Mouse (Mus musculus) lung, embryonic 14.5 days (tissue): ENCODE data around the gene Poll. TPM values are rescaled to one million over a fixed set of nuclear protein-coding genes. Genes with fewer than 3 reads are reported as not detected.

Experiments
- ATAC-seq: fragments of 200-750 bp; cut with Nextera tagmentation; 2 replicates; pipeline ENCODE4 v1.8.0; 2017; ENCODE audit warnings: mild to moderate bottlenecking, moderate TSS enrichment, moderate library complexity; ENCODE audit not compliant: insufficient read depth
- DNase-seq: peaks from one replicate; pipeline ENCODE4 v3.0.0-alpha.2; 2015
- H3K27ac ChIP-seq: fragments of 300-500 bp; sonication (generic); 2 replicates; pipeline ENCODE4 v1.5.1; 2014; ENCODE audit warnings: low read depth, mild to moderate bottlenecking, moderate library complexity
- H3K27me3 ChIP-seq: fragments of 300-500 bp; sonication (generic); 2 replicates; pipeline ENCODE4 v1.6.1; 2014; ENCODE audit warnings: low read length, control low read depth; ENCODE audit not compliant: insufficient read depth
- H3K36me3 ChIP-seq: fragments of 300-500 bp; sonication (generic); 2 replicates; pipeline ENCODE4 v1.6.1; 2014; ENCODE audit warnings: control low read depth; ENCODE audit not compliant: insufficient read depth
- H3K4me1 ChIP-seq: fragments of 300-500 bp; sonication (generic); 2 replicates; pipeline ENCODE4 v1.6.1; 2014; ENCODE audit warnings: antibody characterized with exemption, control low read depth; ENCODE audit not compliant: insufficient read depth
- H3K4me2 ChIP-seq: fragments of 300-500 bp; sonication (generic); 2 replicates; pipeline ENCODE4 v1.6.1; 2014; ENCODE audit warnings: mild to moderate bottlenecking
- H3K4me3 ChIP-seq: fragments of 300-500 bp; sonication (generic); 2 replicates; pipeline ENCODE4 v1.5.1; 2014; ENCODE audit warnings: low read depth, low read length
- H3K9ac ChIP-seq: fragments of 300-500 bp; sonication (generic); 2 replicates; pipeline ENCODE4 v1.6.1; 2014
- H3K9me3 ChIP-seq: fragments of 300-500 bp; sonication (generic); 2 replicates; pipeline ENCODE4 v1.6.1; 2016; ENCODE audit warnings: low read depth, low read length, control low read depth
- CTCF ChIP-seq: IDR thresholded peaks from 2 replicates; pipeline ENCODE4 v1.5.1; 2016; ENCODE audit warnings: antibody characterized with exemption, low read depth
- whole genome bisulfite sequencing: fragments of 180-500 bp; shearing (Covaris S2); extraction: QIAGEN DNeasy Blood & Tissue Kit; methylation state at CpG from one replicate; pipeline ENCODE4 v1.1.7; 2014; 5-methylcytosine and 5-hydroxymethylcytosine counted together
- polyA plus RNA-seq: library from polyadenylated mRNA; unstranded; fragments of >200 nt; fragmentation: Nextera tagmentation; extraction: Ambion mirVana; gene quantifications from 2 replicates; pipeline ENCODE4 v1.2.1, GENCODE M21; 2014

Gene Poll
- polyA plus RNA-seq, 1 experiment from 2014 or later = 18.3 TPM

- Histone ChIP-seq H3K27ac (no peak overlapping the region), H3K4me3 (no peak overlapping the region), H3K36me3 (peaks cover 38% of the 10 kb centered on the region), H3K27me3 (no peaks in the 10 kb centered on the region), H3K9ac (no peak overlapping the region), H3K4me1 (no peaks in the 10 kb centered on the region; the same call in 1 of the 2 replicates), H3K9me3 (no peaks in the 10 kb centered on the region), H3K4me2 (no peak overlapping the region)
- DNase-seq (no peak), ATAC-seq (no peak)
- 85% methylated on average over 7 of the region's 7 CpGs for WGBS
- no peak for TF ChIP-seq CTCF
These were observed 32.9 kb downstream of the Poll start for GRCm38 (mm10) chr19:45527382-45527781.

GRCm38 (mm10) chr19:45516264-45516663 is 44.1 kb downstream of the Poll start:
- H3K36me3 ChIP-seq = peaks cover 46% of the 10 kb centered on the region
- 89% methylated on average over 12 of the region's 12 CpGs for WGBS
- ATAC-seq = no peak

GRCm38 (mm10) chr19:45515341-45515740 is 45.0 kb downstream of the Poll start:
- H3K27me3 ChIP-seq = no peaks in the 10 kb centered on the region
- H3K36me3 ChIP-seq = peaks cover 38% of the 10 kb centered on the region
- H3K9ac ChIP-seq = no peak overlapping the region
- DNase-seq (no peak), ATAC-seq (no peak)
- TF ChIP-seq CTCF = no peak
- H3K4me3 ChIP-seq = no peak overlapping the region
- WGBS = 85% methylated on average over 2 of the region's 2 CpGs
- no peak overlapping the region for H3K4me2 ChIP-seq
- no peak overlapping the region for H3K27ac ChIP-seq
- no peaks in the 10 kb centered on the region for H3K9me3 ChIP-seq
- no peaks in the 10 kb centered on the region for H3K4me1 ChIP-seq

More at GRCm38 (mm10) chr19:45516264-45516663, 44.1 kb downstream of the Poll start:
- Histone ChIP-seq H3K4me3 (no peak overlapping the region), H3K9ac (no peak overlapping the region), H3K27me3 (no peaks in the 10 kb centered on the region), H3K4me2 (no peak overlapping the region), H3K9me3 (no peaks in the 10 kb centered on the region), H3K4me1 (no peaks in the 10 kb centered on the region), H3K27ac (no peak overlapping the region)
- no peak for TF ChIP-seq CTCF
- no peak for DNase-seq

- 83% methylated on average over 4 of the region's 4 CpGs for WGBS
- no peak overlapping the region for H3K9ac ChIP-seq
- ATAC-seq = no peak
These were observed 48.9 kb downstream of the Poll start for GRCm38 (mm10) chr19:45511406-45511805.

GRCm38 (mm10) chr19:45510680-45511079 is 49.7 kb downstream of the Poll start:
- DNase-seq (no peak), ATAC-seq (no peak)
- no peaks in the 10 kb centered on the region for H3K27me3 ChIP-seq
- no peak overlapping the region for H3K27ac ChIP-seq
- H3K4me1 ChIP-seq = no peaks in the 10 kb centered on the region
- peaks cover 18% of the 10 kb centered on the region; the same call in 1 of the 2 replicates for H3K36me3 ChIP-seq
- no peak overlapping the region for H3K4me2 ChIP-seq
- no peak overlapping the region for H3K4me3 ChIP-seq
- H3K9me3 ChIP-seq = no peaks in the 10 kb centered on the region
- no peak for TF ChIP-seq CTCF
- no peak overlapping the region for H3K9ac ChIP-seq
- WGBS = 75% methylated on average over 3 of the region's 3 CpGs

More at GRCm38 (mm10) chr19:45511406-45511805, 48.9 kb downstream of the Poll start:
- Histone ChIP-seq H3K27ac (no peak overlapping the region), H3K4me3 (no peak overlapping the region), H3K36me3 (peaks cover 22% of the 10 kb centered on the region; the same call in 1 of the 2 replicates), H3K9me3 (no peaks in the 10 kb centered on the region), H3K27me3 (no peaks in the 10 kb centered on the region), H3K4me1 (no peaks in the 10 kb centered on the region), H3K4me2 (no peak overlapping the region)
- no peak for DNase-seq
- TF ChIP-seq CTCF = no peak

GRCm38 (mm10) chr19:45507531-45507930 is 52.8 kb downstream of the Poll start:
- Histone ChIP-seq H3K4me2 (no peak overlapping the region), H3K4me1 (no peaks in the 10 kb centered on the region), H3K4me3 (no peak overlapping the region), H3K36me3 (no peaks in the 10 kb centered on the region; the same call in 1 of the 2 replicates), H3K27me3 (no peaks in the 10 kb centered on the region), H3K9ac (no peak overlapping the region), H3K27ac (no peak overlapping the region), H3K9me3 (no peaks in the 10 kb centered on the region)
- 67% methylated on average over 19 of the region's 19 CpGs for WGBS
- no peak for TF ChIP-seq CTCF
- ATAC-seq (no peak), DNase-seq (no peak)

GRCm38 (mm10) chr19:45505446-45505845 is 54.9 kb downstream of the Poll start:
- 78% methylated on average over 7 of the region's 7 CpGs for WGBS
- ATAC-seq (no peak), DNase-seq (no peak)
- Histone ChIP-seq H3K4me3 (no peak overlapping the region), H3K36me3 (no peaks in the 10 kb centered on the region; the same call in 1 of the 2 replicates), H3K9me3 (no peaks in the 10 kb centered on the region), H3K9ac (no peak overlapping the region), H3K27ac (no peak overlapping the region), H3K4me2 (no peak overlapping the region), H3K27me3 (no peaks in the 10 kb centered on the region), H3K4me1 (no peaks in the 10 kb centered on the region)
- TF ChIP-seq CTCF = no peak

Other genes starting within 250 kb of the Poll start
- gene Btrc, start 196.8 kb downstream of the Poll start, polyA plus RNA-seq = 40.2 and 43.5 TPM in 2 replicates
- 48.0 and 56.7 TPM in 2 replicates for gene Gm17018, start 84 bp upstream of the Poll start, polyA plus RNA-seq
- 5.1 and 7.5 TPM in 2 replicates for gene Fbxw4, start 99.8 kb upstream of the Poll start, polyA plus RNA-seq
- not detected in 2 replicates for gene Fgf8, start 182.4 kb upstream of the Poll start, polyA plus RNA-seq
- 19.7 and 20.0 TPM in 2 replicates for gene Npm3, start 189.1 kb upstream of the Poll start, polyA plus RNA-seq
- gene Mgea5, start 223.3 kb upstream of the Poll start, polyA plus RNA-seq = 58.3 and 61.8 TPM in 2 replicates